ENCODE assay signal across 20 mouse cellular contexts in genomic region chr4:132080492-132080983, GRCm38 (mm10). TPM values are rescaled to one million over a fixed set of nuclear protein-coding genes. Genes with fewer than 3 reads are reported as not detected.
"Had no signal": no experiment of that assay in that cellular context is flagged by ENCODE, and none has a peak within 500 bp of the region (broad histone marks: within the 10 kb centered on the region; RNA-seq: fewer than 3 reads in every experiment).

No protein-coding gene starts in this region.

- H3K9ac ChIP-seq: liver, postnatal 0 days; lung, embryonic 14.5 days; midbrain, embryonic 12.5 days; neural tube, embryonic 13.5 days; neural tube, embryonic 15.5 days had no signal

- H3K27ac ChIP-seq: midbrain, embryonic 10.5 days; midbrain, embryonic 12.5 days; neural tube, embryonic 13.5 days; neural tube, embryonic 15.5 days had no signal

- H3K9me3 ChIP-seq: midbrain, embryonic 10.5 days; midbrain, embryonic 12.5 days; neural tube, embryonic 13.5 days; neural tube, embryonic 15.5 days had no signal

- DNase-seq: liver, postnatal 0 days; lung, embryonic 14.5 days; lung, postnatal 10 days; lung, postnatal 4 days; midbrain, embryonic 14.5 days; retina, postnatal 1 day; right cerebral cortex, adult 18-20 months; right cerebral cortex, postnatal 25 days; right cerebral cortex, postnatal 4 days; spleen, adult 18-20 months; thymus, adult 18-20 months; thymus, postnatal 14 days; thymus, postnatal 36 days had no signal

- H3K4me3 ChIP-seq: midbrain, embryonic 10.5 days; midbrain, embryonic 12.5 days; myocyte; neural tube, embryonic 13.5 days; neural tube, embryonic 15.5 days had no signal

- H3K36me3 ChIP-seq: midbrain, embryonic 10.5 days; midbrain, embryonic 12.5 days; neural tube, embryonic 13.5 days; neural tube, embryonic 15.5 days had no signal

- H3K27me3 ChIP-seq: neural tube, embryonic 13.5 days; neural tube, embryonic 15.5 days had no signal

- H3K4me2 ChIP-seq: lung, embryonic 14.5 days; midbrain, embryonic 12.5 days; neural tube, embryonic 13.5 days; neural tube, embryonic 15.5 days had no signal

- ATAC-seq: liver, postnatal 0 days; midbrain, embryonic 16.5 days had no signal

RNA-seq across cellular contexts. Expression of gene Gm10300, which starts 6.0 kb away (rescaled TPM):
- polyA plus RNA-seq: midbrain, embryonic 10.5 days; midbrain, embryonic 14.5 days; midbrain, embryonic 16.5 days; neural tube, embryonic 11.5 days; neural tube, embryonic 15.5 days had no signal
